Mouse (Mus musculus): ENCODE results near the gene Dnal1. TPM values are rescaled to one million over a fixed set of nuclear protein-coding genes. Genes with fewer than 3 reads are reported as not detected.

Gene Dnal1
- total and polyA plus RNA-seq, 3 experiments, result 1.3 to 1.7 TPM; not detected in 1

GRCm38 (mm10) chr12:84190151-84190820, 76.1 kb downstream of the Dnal1 start:
- H3K4me3 ChIP-seq (ENCODE audit: control insufficient read depth in 1 of 2, insufficient read depth in 1 of 2, low read depth in 2 of 2, low read length in 2 of 2), result no peak overlapping the region
- peaks cover 4 to 19% of the 10 kb centered on the region in 2 experiments for H3K36me3 ChIP-seq (ENCODE audit: control insufficient read depth in 1 of 2, insufficient read depth in 2 of 2, low read length in 2 of 2)
- no peak overlapping the region for H3K27ac ChIP-seq (ENCODE audit: control insufficient read depth, low read depth, low read length)
- peaks cover 92% of the 10 kb centered on the region for H3K79me2 ChIP-seq (ENCODE audit: control insufficient read depth, insufficient read depth, low read length, poor library complexity)
- no peaks in the 10 kb centered on the region for H3K27me3 ChIP-seq (ENCODE audit: control insufficient read depth in 1 of 2, insufficient read depth in 2 of 2, low read length in 2 of 2)
- DNase-seq (ENCODE audit: low read depth, low spot score), result no peak
- H3K4me1 ChIP-seq (ENCODE audit: control insufficient read depth in 1 of 2, insufficient read depth in 2 of 2, low read length in 2 of 2), result peaks cover 9 to 32% of the 10 kb centered on the region in 2 experiments
- no peak overlapping the region for H3K9ac ChIP-seq (ENCODE audit: control insufficient read depth, low read depth, low read length, poor library complexity, severe bottlenecking)
- TF ChIP-seq ZMIZ1 (IDR thresholded peaks at IDR 0.05; ENCODE audit: low read depth, low read length) (no peak), MAX (IDR thresholded peaks at IDR 0.05; ENCODE audit: low read length) (no peak), SMC3 (IDR thresholded peaks at IDR 0.05; ENCODE audit: low read depth, low read length) (no peak), USF1 (IDR thresholded peaks at IDR 0.05; ENCODE audit: low read depth, low read length) (no peak), MYC (IDR thresholded peaks at IDR 0.05; ENCODE audit: low read depth, low read length) (no peak), MAFK (IDR thresholded peaks at IDR 0.05; ENCODE audit: borderline replicate concordance, low read depth, low read length) (no peak), NRF1 (IDR thresholded peaks at IDR 0.05; ENCODE audit: insufficient read depth, low read depth, low read length, poor library complexity, severe bottlenecking) (no peak), ZKSCAN1 (IDR thresholded peaks at IDR 0.05; ENCODE audit: low read depth, low read length) (no peak), SIN3A (IDR thresholded peaks at IDR 0.05; ENCODE audit: low read length) (no peak), TCF12 (IDR thresholded peaks at IDR 0.05; ENCODE audit: low read depth, low read length) (no peak), MYB (IDR thresholded peaks at IDR 0.05; ENCODE audit: low read depth, low read length) (no peak), E2F4 (IDR thresholded peaks at IDR 0.05; ENCODE audit: borderline replicate concordance, low read depth, low read length) (no peak), ETS1 (IDR thresholded peaks at IDR 0.05; ENCODE audit: low read depth, low read length) (no peak), CHD1 (IDR thresholded peaks at IDR 0.05; ENCODE audit: low read depth, low read length) (no peak), ZC3H11A (IDR thresholded peaks at IDR 0.05; ENCODE audit: low read depth, low read length) (no peak), NELFE (IDR thresholded peaks at IDR 0.05; ENCODE audit: low read depth, low read length) (no peak), KAT2A (conservative IDR thresholded peaks at IDR 0.05; ENCODE audit: low read depth, low read length) (no peak), BHLHE40 (IDR thresholded peaks at IDR 0.05; ENCODE audit: borderline replicate concordance, low read depth, low read length) (no peak), HCFC1 (IDR thresholded peaks at IDR 0.05; ENCODE audit: low read depth, low read length) (no peak), CTCF (IDR thresholded peaks at IDR 0.05 in 2 of 3, conservative IDR thresholded peaks at IDR 0.05 in 1 of 3; ENCODE audit: control insufficient read depth in 1 of 3, insufficient read depth in 1 of 3, low read depth in 2 of 3, low read length in 3 of 3, poor library complexity in 1 of 3, severe bottlenecking in 1 of 3) (no peak)
- no peaks in the 10 kb centered on the region for H3K9me3 ChIP-seq (replicated peaks; ENCODE audit: insufficient read depth, low read length)

- no peak overlapping the region for H3K27ac ChIP-seq (ENCODE audit: control insufficient read depth, low read depth, low read length)
- no peak for DNase-seq (ENCODE audit: low read depth, low spot score)
- TF ChIP-seq MYB (IDR thresholded peaks at IDR 0.05; ENCODE audit: low read depth, low read length) (no peak), ZNF384 (IDR thresholded peaks at IDR 0.05; ENCODE audit: low read depth, low read length) (no peak), EP300 (IDR thresholded peaks at IDR 0.05; ENCODE audit: low read depth in 1 of 2, low read length in 2 of 2) (no peak), RCOR1 (IDR thresholded peaks at IDR 0.05; ENCODE audit: low read depth, low read length) (no peak), POLR2AphosphoS2 (IDR thresholded peaks at IDR 0.05; ENCODE audit: low read length) (no peak), MAX (IDR thresholded peaks at IDR 0.05; ENCODE audit: low read length) (no peak), RAD21 (IDR thresholded peaks at IDR 0.05; ENCODE audit: low read depth, low read length) (no peak), MAZ (IDR thresholded peaks at IDR 0.05; ENCODE audit: low read depth, low read length) (no peak), SMC3 (IDR thresholded peaks at IDR 0.05; ENCODE audit: low read depth, low read length) (no peak), USF2 (IDR thresholded peaks at IDR 0.05; ENCODE audit: borderline replicate concordance in 1 of 2, insufficient read depth in 1 of 2, low read depth in 1 of 2, low read length in 2 of 2) (no peak), TCF12 (IDR thresholded peaks at IDR 0.05; ENCODE audit: low read depth, low read length) (no peak), UBTF (IDR thresholded peaks at IDR 0.05; ENCODE audit: borderline replicate concordance, insufficient read depth, low read depth, low read length) (no peak), CHD1 (IDR thresholded peaks at IDR 0.05; ENCODE audit: low read depth, low read length) (no peak)
Observed at GRCm38 (mm10) chr12:84191190-84191589, 77.0 kb downstream of the Dnal1 start.

More at GRCm38 (mm10) chr12:84191190-84191589, 77.0 kb downstream of the Dnal1 start:
- Histone ChIP-seq H3K9me3 (replicated peaks; ENCODE audit: insufficient read depth, low read length) (no peaks in the 10 kb centered on the region), H3K4me3 (ENCODE audit: control insufficient read depth in 1 of 2, insufficient read depth in 1 of 2, low read depth in 2 of 2, low read length in 2 of 2) (no peak overlapping the region; a peak in 1 of 4 replicates), H3K27me3 (ENCODE audit: control insufficient read depth in 1 of 2, insufficient read depth in 2 of 2, low read length in 2 of 2) (no peaks in the 10 kb centered on the region), H3K9ac (ENCODE audit: control insufficient read depth, low read depth, low read length, poor library complexity, severe bottlenecking) (peak overlapping the region; percentile 96; the same call in 1 of the 2 replicates), H3K36me3 (ENCODE audit: control insufficient read depth in 1 of 2, insufficient read depth in 2 of 2, low read length in 2 of 2) (peaks cover 4 to 18% of the 10 kb centered on the region in 2 experiments), H3K79me2 (ENCODE audit: control insufficient read depth, insufficient read depth, low read length, poor library complexity) (peaks cover 86% of the 10 kb centered on the region), H3K4me1 (ENCODE audit: control insufficient read depth in 1 of 2, insufficient read depth in 2 of 2, low read length in 2 of 2) (peaks cover 9 to 34% of the 10 kb centered on the region in 2 experiments)
